8 mouse cellular contexts compared by ENCODE assay signal in the genomic region with DNA sequence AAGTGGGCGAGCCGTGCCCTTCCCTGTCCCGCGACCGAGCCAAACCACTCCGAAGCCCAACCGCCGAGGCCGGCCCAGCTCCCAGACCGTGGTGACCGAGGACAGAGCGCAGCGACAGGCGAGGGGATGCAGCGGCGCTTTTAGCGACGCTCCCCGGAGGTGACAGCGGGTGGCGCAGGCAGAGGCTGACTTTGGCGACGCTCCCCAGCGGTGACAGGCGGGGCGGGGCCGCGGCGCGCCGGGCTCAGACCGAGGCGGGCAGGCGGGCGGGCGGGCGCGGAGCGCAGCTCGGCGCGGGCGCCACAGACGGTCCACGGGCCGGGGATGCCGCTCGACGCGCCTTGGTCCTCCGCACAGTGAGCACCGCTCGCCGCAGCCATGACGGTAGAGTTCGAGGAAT. TPM values are rescaled to one million over a fixed set of nuclear protein-coding genes. Genes with fewer than 3 reads are reported as not detected.
DNase-seq lines count a peak whose midpoint lies in the region; ATAC-seq and TF ChIP-seq lines count a peak whose summit lies in the region.

No protein-coding gene starts in this region.

- DNase-seq in brain, adult 2 months (ENCODE audit: low read depth, low spot score) = peak; percentile 95
- DNase-seq in kidney, postnatal 10 days = peak; percentile 92
- DNase-seq in liver, postnatal 0 days = peak; percentile 91

- no peak for TF ChIP-seq POLR2A in testis, adult 2 months (IDR thresholded peaks at IDR 0.05; ENCODE audit: control insufficient read depth, low read depth, low read length)

- peak; percentile 82 for ATAC-seq in CD4-positive, CD25-positive, alpha-beta regulatory T cell, adult 4 months
- ATAC-seq in embryonic facial prominence, embryonic 15.5 days (ENCODE audit: insufficient number of reproducible peaks, low FRiP score, low TSS enrichment, low read depth) = peak; percentile 91
- ATAC-seq in heart, embryonic 13.5 days (ENCODE audit: extremely low read depth, insufficient number of reproducible peaks, low FRiP score, low TSS enrichment) = peak; percentile 86
- ATAC-seq in liver, postnatal 0 days = peak; percentile 92
- ATAC-seq in neural tube, embryonic 12.5 days (ENCODE audit: low FRiP score, low read depth) = peak; percentile 90

- peaks cover 41% of the 10 kb centered on the region for H3K36me3 ChIP-seq in embryonic facial prominence, embryonic 15.5 days
- peaks cover 44% of the 10 kb centered on the region for H3K36me3 ChIP-seq in heart, embryonic 13.5 days
- peaks cover 34% of the 10 kb centered on the region for H3K36me3 ChIP-seq in liver, postnatal 0 days (replicated peaks; ENCODE audit: insufficient read depth, low read length)
- H3K36me3 ChIP-seq in neural tube, embryonic 12.5 days = peaks cover 39% of the 10 kb centered on the region
- H3K36me3 ChIP-seq in testis, adult 2 months (ENCODE audit: control insufficient read depth, insufficient read depth, low read length) = no peaks in the 10 kb centered on the region; the same call in 1 of the 2 replicates

- under 1% methylated on average over 56 of the region's 56 CpGs for WGBS in embryonic facial prominence, embryonic 15.5 days
- under 1% methylated on average over 35 of the region's 56 CpGs for WGBS in heart, embryonic 13.5 days
- 0% methylated on average over 40 of the region's 56 CpGs for WGBS in liver, postnatal 0 days (ENCODE audit: insufficient replicate concordance)
- WGBS in neural tube, embryonic 12.5 days = under 1% methylated on average over 56 of the region's 56 CpGs

- TF ChIP-seq CTCF in liver, postnatal 0 days (IDR thresholded peaks at IDR 0.05; ENCODE audit: low read depth) = peak; percentile 44
- no peak for TF ChIP-seq CTCF in testis, adult 2 months (IDR thresholded peaks at IDR 0.05; ENCODE audit: control insufficient read depth, insufficient read depth, insufficient replicate concordance, low read depth, low read length)

- H3K4me3 ChIP-seq in embryonic facial prominence, embryonic 15.5 days (replicated peaks) = peak overlapping the region; percentile 90
- H3K4me3 ChIP-seq in heart, embryonic 13.5 days = peak overlapping the region; percentile 92
- H3K4me3 ChIP-seq in liver, postnatal 0 days (ENCODE audit: low read depth, low read length) = peak overlapping the region; percentile 95
- peak overlapping the region; percentile 92 for H3K4me3 ChIP-seq in neural tube, embryonic 12.5 days
- peak overlapping the region; percentile 96 for H3K4me3 ChIP-seq in testis, adult 2 months (ENCODE audit: control insufficient read depth, low read depth, low read length)

- peaks cover 43% of the 10 kb centered on the region for H3K4me1 ChIP-seq in embryonic facial prominence, embryonic 15.5 days
- H3K4me1 ChIP-seq in heart, embryonic 13.5 days = peaks cover 45% of the 10 kb centered on the region
- H3K4me1 ChIP-seq in liver, postnatal 0 days (ENCODE audit: insufficient read depth) = peaks cover 44% of the 10 kb centered on the region
- H3K4me1 ChIP-seq in neural tube, embryonic 12.5 days = peaks cover 40% of the 10 kb centered on the region
- H3K4me1 ChIP-seq in testis, adult 2 months (ENCODE audit: control insufficient read depth, insufficient read depth, low read length) = peaks cover 22% of the 10 kb centered on the region

- peak overlapping the region; percentile 95 for H3K9ac ChIP-seq in embryonic facial prominence, embryonic 15.5 days
- peak overlapping the region; percentile 93 for H3K9ac ChIP-seq in heart, embryonic 13.5 days
- peak overlapping the region; percentile 98 for H3K9ac ChIP-seq in liver, postnatal 0 days (replicated peaks)
- H3K9ac ChIP-seq in neural tube, embryonic 12.5 days = peak overlapping the region; percentile 91

- H3K4me2 ChIP-seq in embryonic facial prominence, embryonic 15.5 days (replicated peaks) = peak overlapping the region; percentile 94
- H3K4me2 ChIP-seq in heart, embryonic 13.5 days = peak overlapping the region; percentile 91
- H3K4me2 ChIP-seq in liver, postnatal 0 days (ENCODE audit: low read depth, low read length) = peak overlapping the region; percentile 99
- H3K4me2 ChIP-seq in neural tube, embryonic 12.5 days (replicated peaks) = peak overlapping the region; percentile 99

- no peaks in the 10 kb centered on the region for H3K9me3 ChIP-seq in embryonic facial prominence, embryonic 15.5 days (replicated peaks)
- no peaks in the 10 kb centered on the region for H3K9me3 ChIP-seq in heart, embryonic 13.5 days
- H3K9me3 ChIP-seq in liver, postnatal 0 days (ENCODE audit: low read length) = no peaks in the 10 kb centered on the region
- H3K9me3 ChIP-seq in neural tube, embryonic 12.5 days = no peaks in the 10 kb centered on the region

- peak overlapping the region; percentile 98 for H3K27ac ChIP-seq in embryonic facial prominence, embryonic 15.5 days (replicated peaks)
- H3K27ac ChIP-seq in heart, embryonic 13.5 days (replicated peaks) = peak overlapping the region; percentile 99
- H3K27ac ChIP-seq in liver, postnatal 0 days (ENCODE audit: low read depth) = peak overlapping the region; percentile 100
- H3K27ac ChIP-seq in neural tube, embryonic 12.5 days = peak overlapping the region; percentile 97
- peak overlapping the region; percentile 96 for H3K27ac ChIP-seq in testis, adult 2 months (ENCODE audit: control insufficient read depth, insufficient read depth, low read depth, low read length)

- no peaks in the 10 kb centered on the region for H3K27me3 ChIP-seq in embryonic facial prominence, embryonic 15.5 days
- no peaks in the 10 kb centered on the region for H3K27me3 ChIP-seq in heart, embryonic 13.5 days (replicated peaks)
- no peaks in the 10 kb centered on the region for H3K27me3 ChIP-seq in liver, postnatal 0 days (ENCODE audit: insufficient read depth, low read length)
- no peaks in the 10 kb centered on the region for H3K27me3 ChIP-seq in neural tube, embryonic 12.5 days (replicated peaks)
- no peaks in the 10 kb centered on the region for H3K27me3 ChIP-seq in testis, adult 2 months (ENCODE audit: control insufficient read depth, insufficient read depth, low read length)

- TF ChIP-seq EP300 in liver, postnatal 0 days (IDR thresholded peaks at IDR 0.05; ENCODE audit: low read depth) = no peak

RNA-seq across cellular contexts. Expression of a gene that starts 0.4 kb away (rescaled TPM):
- polyA plus RNA-seq in CD4-positive, CD25-positive, alpha-beta regulatory T cell, adult 4 months (2017; shearing (Covaris generic)) = 1 to 10 TPM; 3.2 to 4.1 TPM
- polyA plus RNA-seq in embryonic facial prominence, embryonic 15.5 days (2015; fragmentation: Nextera tagmentation; extraction: Ambion mirVana) = 25.1 and 26.2 TPM in 2 replicates
- 8.8 and 10.4 TPM in 2 replicates for polyA plus RNA-seq in heart, embryonic 13.5 days (2015; fragmentation: Nextera tagmentation; extraction: Ambion mirVana)
- 2.1 and 2.8 TPM in 2 replicates for polyA plus RNA-seq in liver, postnatal 0 days (2015; fragmentation: Nextera tagmentation; extraction: Ambion mirVana)
- 65.5 and 68.0 TPM in 2 replicates for polyA plus RNA-seq in neural tube, embryonic 12.5 days (2016; fragmentation: Nextera tagmentation; extraction: Ambion mirVana)
- 9.0 and 11.3 TPM in 2 replicates for polyA plus RNA-seq in testis, adult 2 months (2012; rRNA removed)

RNA-seq across cellular contexts. Expression of a gene that starts 0.4 kb away (rescaled TPM):
- 10 to 100 TPM; 22.1 to 27.6 TPM for polyA plus RNA-seq in CD4-positive, CD25-positive, alpha-beta regulatory T cell, adult 4 months (2017; shearing (Covaris generic))
- polyA plus RNA-seq in embryonic facial prominence, embryonic 15.5 days (2015; fragmentation: Nextera tagmentation; extraction: Ambion mirVana) = 62.6 and 63.6 TPM in 2 replicates
- polyA plus RNA-seq in heart, embryonic 13.5 days (2015; fragmentation: Nextera tagmentation; extraction: Ambion mirVana) = 32.5 and 33.1 TPM in 2 replicates
- 14.1 and 15.3 TPM in 2 replicates for polyA plus RNA-seq in liver, postnatal 0 days (2015; fragmentation: Nextera tagmentation; extraction: Ambion mirVana)
- 46.6 and 52.0 TPM in 2 replicates for polyA plus RNA-seq in neural tube, embryonic 12.5 days (2016; fragmentation: Nextera tagmentation; extraction: Ambion mirVana)
- 20.3 and 23.5 TPM in 2 replicates for polyA plus RNA-seq in testis, adult 2 months (2012; rRNA removed)

RNA-seq across cellular contexts. Expression of a gene that starts 22.7 kb away (rescaled TPM):
- 100 to 1,000 TPM in 1 of 2 experiments, 10 to 100 TPM in 1; 93.4 to 109 TPM for polyA plus RNA-seq in CD4-positive, CD25-positive, alpha-beta regulatory T cell, adult 4 months (2017; shearing (Covaris generic))
- 71.7 and 73.1 TPM in 2 replicates for polyA plus RNA-seq in embryonic facial prominence, embryonic 15.5 days (2015; fragmentation: Nextera tagmentation; extraction: Ambion mirVana)
- polyA plus RNA-seq in heart, embryonic 13.5 days (2015; fragmentation: Nextera tagmentation; extraction: Ambion mirVana) = 36.0 and 36.4 TPM in 2 replicates
- polyA plus RNA-seq in liver, postnatal 0 days (2015; fragmentation: Nextera tagmentation; extraction: Ambion mirVana) = 14.9 and 17.4 TPM in 2 replicates
- polyA plus RNA-seq in neural tube, embryonic 12.5 days (2016; fragmentation: Nextera tagmentation; extraction: Ambion mirVana) = 77.0 TPM in 2 replicates
- 19.9 and 21.7 TPM in 2 replicates for polyA plus RNA-seq in testis, adult 2 months (2012; rRNA removed)

RNA-seq across cellular contexts. Expression of a gene that starts 22.8 kb away (rescaled TPM):
- 10 to 100 TPM; 17.0 to 20.1 TPM for polyA plus RNA-seq in CD4-positive, CD25-positive, alpha-beta regulatory T cell, adult 4 months (2017; shearing (Covaris generic))
- 18.0 and 20.1 TPM in 2 replicates for polyA plus RNA-seq in embryonic facial prominence, embryonic 15.5 days (2015; fragmentation: Nextera tagmentation; extraction: Ambion mirVana)
- 9.1 and 9.8 TPM in 2 replicates for polyA plus RNA-seq in heart, embryonic 13.5 days (2015; fragmentation: Nextera tagmentation; extraction: Ambion mirVana)
- 8.1 and 8.4 TPM in 2 replicates for polyA plus RNA-seq in liver, postnatal 0 days (2015; fragmentation: Nextera tagmentation; extraction: Ambion mirVana)
- 19.5 and 22.1 TPM in 2 replicates for polyA plus RNA-seq in neural tube, embryonic 12.5 days (2016; fragmentation: Nextera tagmentation; extraction: Ambion mirVana)
- polyA plus RNA-seq in testis, adult 2 months (2012; rRNA removed) = 223 and 230 TPM in 2 replicates

RNA-seq across cellular contexts. Expression of a gene that starts 28.9 kb away (rescaled TPM):
- polyA plus RNA-seq in CD4-positive, CD25-positive, alpha-beta regulatory T cell, adult 4 months (2017; shearing (Covaris generic)) = under 1 TPM; 0.62 to 0.66 TPM
- polyA plus RNA-seq in embryonic facial prominence, embryonic 15.5 days (2015; fragmentation: Nextera tagmentation; extraction: Ambion mirVana) = 0.48 and 0.56 TPM in 2 replicates
- 0.09 and 0.11 TPM in 2 replicates for polyA plus RNA-seq in heart, embryonic 13.5 days (2015; fragmentation: Nextera tagmentation; extraction: Ambion mirVana)
- 0.08 and 0.09 TPM in 2 replicates for polyA plus RNA-seq in liver, postnatal 0 days (2015; fragmentation: Nextera tagmentation; extraction: Ambion mirVana)
- 0.28 and 0.56 TPM in 2 replicates for polyA plus RNA-seq in neural tube, embryonic 12.5 days (2016; fragmentation: Nextera tagmentation; extraction: Ambion mirVana)
- polyA plus RNA-seq in testis, adult 2 months (2012; rRNA removed) = 1.9 and 2.3 TPM in 2 replicates

Comparison
In these comparisons a context has a peak if more than half of its experiments do, and no peak if none do; other contexts are left out.
1. Peak in every context shown above with its lines: DNase-seq, ATAC-seq, H3K4me3 ChIP-seq and H3K27ac ChIP-seq.